Comparison of ENCODE assay signal across 9 mouse cellular contexts in genomic region chr12:75594404-75594803, GRCm38 (mm10). TPM values are rescaled to one million over a fixed set of nuclear protein-coding genes. Genes with fewer than 3 reads are reported as not detected.
A peak's percentile ranks its signal among the peaks of the same experiment; 100 is the strongest.
DNase-seq lines count a peak whose midpoint lies in the region; ATAC-seq lines count a peak whose summit lies in the region.
"Had no signal": no experiment of that assay in that cellular context is flagged by ENCODE, and none has a peak within 500 bp of the region (broad histone marks: within the 10 kb centered on the region; RNA-seq: fewer than 3 reads in every experiment).

No protein-coding gene starts in this region.

- DNase-seq in heart, postnatal 4 days: no peak
- no peak for DNase-seq in midbrain, embryonic 11.5 days (ENCODE audit: low spot score, missing footprints)
- DNase-seq in cerebellum, postnatal 4 days (ENCODE audit: low spot score in 2 of 2): no peak
- DNase-seq in gastrocnemius, postnatal 14 days: no peak
- DNase-seq in c-Kit-positive CD71-positive TER-119-positive erythroid progenitor cells, embryonic 14.5 days (ENCODE audit: low spot score): no peak
- DNase-seq: cerebellum, adult 11 months had no signal

- H3K4me3 ChIP-seq in heart, embryonic 12.5 days: peak overlapping the region; percentile 35
- peak overlapping the region; percentile 32 for H3K4me3 ChIP-seq in brown adipose tissue, adult 24 weeks (ENCODE audit: insufficient read depth, low read depth, low read length)
- H3K4me3 ChIP-seq in hindbrain, embryonic 13.5 days: peak overlapping the region; percentile 98
- peak overlapping the region; percentile 100 for H3K4me3 ChIP-seq in midbrain, embryonic 11.5 days (ENCODE audit: low read depth, low read length)

- H3K36me3 ChIP-seq in heart, embryonic 12.5 days: peaks cover 31% of the 10 kb centered on the region
- H3K36me3 ChIP-seq in hindbrain, embryonic 13.5 days: peaks cover 28% of the 10 kb centered on the region
- peaks cover 5% of the 10 kb centered on the region; the same call in 1 of the 2 replicates for H3K36me3 ChIP-seq in midbrain, embryonic 11.5 days (ENCODE audit: control insufficient read depth, insufficient read depth, low read length)

- ATAC-seq in heart, embryonic 12.5 days (ENCODE audit: insufficient number of reproducible peaks, low FRiP score): no peak
- ATAC-seq in hindbrain, embryonic 13.5 days (ENCODE audit: low FRiP score): no peak
- ATAC-seq in midbrain, embryonic 11.5 days (ENCODE audit: low FRiP score): no peak

- peak overlapping the region; percentile 66 for H3K4me2 ChIP-seq in heart, embryonic 12.5 days
- H3K4me2 ChIP-seq in hindbrain, embryonic 13.5 days: peak overlapping the region; percentile 83
- peak overlapping the region; percentile 90 for H3K4me2 ChIP-seq in midbrain, embryonic 11.5 days

- no peak overlapping the region for H3K27ac ChIP-seq in heart, embryonic 12.5 days (ENCODE audit: poor library complexity, severe bottlenecking)
- no peak overlapping the region for H3K27ac ChIP-seq in brown adipose tissue, adult 24 weeks (replicated peaks; ENCODE audit: low read depth, low read length)
- H3K27ac ChIP-seq in hindbrain, embryonic 13.5 days: no peak overlapping the region
- no peak overlapping the region for H3K27ac ChIP-seq in midbrain, embryonic 11.5 days (ENCODE audit: low read depth, low read length)

- H3K4me1 ChIP-seq in heart, embryonic 12.5 days (replicated peaks): peaks cover 7% of the 10 kb centered on the region
- peaks cover 6% of the 10 kb centered on the region for H3K4me1 ChIP-seq in brown adipose tissue, adult 24 weeks (ENCODE audit: control insufficient read depth, insufficient read depth, insufficient read length, low read length)
- H3K4me1 ChIP-seq in hindbrain, embryonic 13.5 days (replicated peaks): peaks cover 25% of the 10 kb centered on the region
- H3K4me1 ChIP-seq in midbrain, embryonic 11.5 days (ENCODE audit: control insufficient read depth, insufficient read depth, low read length): peaks cover 11% of the 10 kb centered on the region

- no peaks in the 10 kb centered on the region for H3K9me3 ChIP-seq in heart, embryonic 12.5 days (replicated peaks)
- H3K9me3 ChIP-seq in hindbrain, embryonic 13.5 days: no peaks in the 10 kb centered on the region
- H3K9me3 ChIP-seq in midbrain, embryonic 11.5 days (ENCODE audit: control insufficient read depth, low read length): no peaks in the 10 kb centered on the region

- no peaks in the 10 kb centered on the region for H3K27me3 ChIP-seq in heart, embryonic 12.5 days (replicated peaks)
- no peaks in the 10 kb centered on the region for H3K27me3 ChIP-seq in hindbrain, embryonic 13.5 days
- no peaks in the 10 kb centered on the region for H3K27me3 ChIP-seq in midbrain, embryonic 11.5 days (ENCODE audit: control insufficient read depth, insufficient read depth, low read length)

- H3K9ac ChIP-seq in heart, embryonic 12.5 days: 0 out of 2 replicates have a peak overlapping the region, but pooled peaks have one; percentile 30
- H3K9ac ChIP-seq in hindbrain, embryonic 13.5 days: peak overlapping the region; percentile 64
- no peak overlapping the region for H3K9ac ChIP-seq in midbrain, embryonic 11.5 days (ENCODE audit: low read length)

- WGBS in heart, embryonic 12.5 days: 45% methylated on average over 5 of the region's 5 CpGs
- 44% methylated on average over 5 of the region's 5 CpGs for WGBS in hindbrain, embryonic 13.5 days
- 51% methylated on average over 5 of the region's 5 CpGs for WGBS in midbrain, embryonic 11.5 days

- intact Hi-C loops in gastrocnemius, postnatal 14 days (cut with DNase I; ENCODE audit: low total_unique reads): loop anchor here (10.0 kb wide), 1 partner anchor 130 kb away; no protein-coding TSS in a partner anchor

RNA-seq across cellular contexts. Expression of gene Ppp2r5e, which starts 1.6 kb away (rescaled TPM):
- polyA plus RNA-seq in heart, embryonic 12.5 days (2016; fragmentation: Nextera tagmentation; extraction: Ambion mirVana): 12.1 and 12.7 TPM in 2 replicates
- total RNA-seq in heart, postnatal 4 days (2021): 10 to 100 TPM; 35.1 to 39.1 TPM
- polyA plus RNA-seq in brown adipose tissue, adult 24 weeks (2012; ENCODE audit: insufficient read depth, insufficient read length, missing spikeins): 18.0 and 21.6 TPM in 2 replicates
- polyA plus RNA-seq in hindbrain, embryonic 13.5 days (2015; fragmentation: Nextera tagmentation; extraction: Ambion mirVana): 19.9 and 21.4 TPM in 2 replicates
- polyA plus RNA-seq in midbrain, embryonic 11.5 days (2014; fragmentation: Nextera tagmentation; extraction: Ambion mirVana): 22.3 and 24.7 TPM in 2 replicates
- total RNA-seq in gastrocnemius, postnatal 14 days (2021): 10 to 100 TPM; 24.2 to 26.9 TPM

Comparison
In these comparisons a context has a peak if more than half of its experiments do, and no peak if none do; other contexts are left out.
1. H3K4me3 ChIP-seq: peak in every context shown above with its lines; median percentile 100 in midbrain, embryonic 11.5 days; 98 in hindbrain, embryonic 13.5 days; 35 in heart, embryonic 12.5 days; 32 in brown adipose tissue, adult 24 weeks.